Mouse (Mus musculus) layer of hippocampus, adult 2 months (tissue): ENCODE measurements around the gene Olfm1. TPM values are rescaled to one million over a fixed set of nuclear protein-coding genes. Genes with fewer than 3 reads are reported as not detected.
A peak's percentile ranks its signal among the peaks of the same experiment; 100 is the strongest.

Experiments used
- DNase-seq, 2 experiments: peaks; one replicate each; pipeline ENCODE4 v3.0.0; 2022; ENCODE audit warnings: low spot score in 2 of 2
- H3K27ac ChIP-seq: fragments of 200-600 bp; 2 replicates; pipeline ENCODE4 v1.8.1; 2022
- H3K4me3 ChIP-seq: fragments of 200-600 bp; 2 replicates; pipeline ENCODE4 v1.8.1; 2022; ENCODE audit warnings: mild to moderate bottlenecking
- CTCF ChIP-seq: fragments of 200-600 bp; conservative IDR thresholded peaks from 2 replicates; pipeline ENCODE4 v1.8.1; 2022; ENCODE audit warnings: antibody characterized with exemption, mild to moderate bottlenecking, moderate library complexity
- long read RNA-seq, 2 experiments: library from polyadenylated mRNA; stranded (forward); transcript quantifications; one replicate each; pipeline ENCODE4 v2.0.0; 2021; ENCODE audit warnings: borderline mapping rate in 2 of 2
- total RNA-seq, 2 experiments: library from RNA; stranded (reverse); gene quantifications; 2 replicates each; pipeline ENCODE4 v1.2.3; 2021

Olfm1 gene
- 1,000 to 10,000 TPM; 1,799 to 1,811 TPM for total RNA-seq
- long read RNA-seq, experiment 1, transcript Olfm1-205 (4 exons, 1,102 nt), result minor isoform, 213 of 1,490 reads
- long read RNA-seq, experiment 1, transcript Olfm1-203 (4 exons, 1,072 nt), result minor isoform, 446 of 1,490 reads
- long read RNA-seq, experiment 1, transcript Olfm1-204 (6 exons, 2,513 nt), result minor isoform, 222 of 1,490 reads
- long read RNA-seq, experiment 1, transcript Olfm1-201 (6 exons, 2,757 nt), result major isoform, 484 of 1,490 reads
- long read RNA-seq, experiment 1, partial matches to known transcripts, result 67 of 1,490 reads
- long read RNA-seq, experiment 1, other reads (novel, unspliced or antisense), result 58 of 1,490 reads
- long read RNA-seq, experiment 2, transcript Olfm1-204 (6 exons, 2,513 nt), result minor isoform, 367 of 2,151 reads
- long read RNA-seq, experiment 2, transcript Olfm1-205 (4 exons, 1,102 nt), result minor isoform, 262 of 2,151 reads
- long read RNA-seq, experiment 2, transcript Olfm1-201 (6 exons, 2,757 nt), result major isoform, 718 of 2,151 reads
- long read RNA-seq, experiment 2, transcript Olfm1-203 (4 exons, 1,072 nt), result minor isoform, 619 of 2,151 reads
- long read RNA-seq, experiment 2, partial matches to known transcripts, result 139 of 2,151 reads
- long read RNA-seq, experiment 2, other reads (novel, unspliced or antisense), result 46 of 2,151 reads

- peak within 1 kb of the TSS; percentile 97 for H3K27ac ChIP-seq
- H3K4me3 ChIP-seq, result peak within 1 kb of the TSS; percentile 90
- TF ChIP-seq CTCF, result no peak
- peak; percentile 84 for DNase-seq
Observed at GRCm38 (mm10) chr2:28192821-28193689, at the start of gene Olfm1. Olfm1 (plus strand) TSS chr2:28192992.

- TF ChIP-seq CTCF, result no peak
Observed at GRCm38 (mm10) chr2:28143417-28144045, 49.3 kb upstream of the Olfm1 start.

GRCm38 (mm10) chr2:28145702-28146101 lies 47.1 kb upstream of the Olfm1 start:
- TF ChIP-seq CTCF, result no peak
- Histone ChIP-seq H3K27ac (no peak overlapping the region), H3K4me3 (no peak overlapping the region)
- no peak for DNase-seq

More at GRCm38 (mm10) chr2:28143417-28144045, 49.3 kb upstream of the Olfm1 start:
- no peak overlapping the region for H3K4me3 ChIP-seq
- DNase-seq, result no peak
- H3K27ac ChIP-seq, result no peak overlapping the region

DNA sequence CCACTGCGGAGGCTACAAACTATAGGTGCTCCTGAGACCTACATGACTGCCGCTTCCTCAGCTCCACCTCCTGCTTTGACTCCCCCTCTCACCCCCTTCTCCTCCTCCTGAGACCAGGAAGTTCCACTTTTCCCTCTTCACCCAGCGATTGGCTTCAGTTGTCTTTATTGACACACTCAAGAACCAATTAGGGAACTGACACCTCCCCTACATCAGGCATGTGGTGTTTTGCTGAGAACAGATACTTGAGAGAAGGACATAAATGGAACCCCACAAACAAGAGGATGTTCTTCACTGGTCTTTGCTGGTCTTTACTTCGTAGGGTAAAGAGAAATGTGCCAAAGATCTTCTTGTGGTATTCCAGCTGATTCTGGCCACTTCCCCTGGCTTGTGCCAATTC lies 46.6 kb upstream of the Olfm1 start:
- Histone ChIP-seq H3K4me3 (no peak overlapping the region), H3K27ac (no peak overlapping the region)
- TF ChIP-seq CTCF, result no peak
- no peak for DNase-seq

DNA sequence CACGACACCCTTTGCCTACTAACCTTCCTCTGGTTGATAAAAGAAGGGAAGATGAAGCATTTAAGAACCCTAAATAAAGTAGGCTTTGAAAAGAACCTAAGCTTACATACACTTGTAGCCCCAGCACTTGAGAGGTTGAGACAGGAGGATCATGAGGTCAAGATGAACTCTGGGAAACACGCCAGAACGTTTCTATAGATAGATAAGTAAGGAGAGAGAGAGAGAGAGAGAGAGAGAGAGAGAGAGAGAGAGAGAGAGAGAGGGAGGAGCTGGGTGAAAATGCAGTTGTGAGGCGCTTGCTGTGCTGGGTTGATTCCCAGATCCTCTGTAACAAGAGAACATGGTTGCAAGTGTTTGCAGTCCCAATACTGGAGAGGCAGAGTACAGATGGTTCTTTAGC lies 46.1 kb upstream of the Olfm1 start:
- no peak for TF ChIP-seq CTCF
- DNase-seq, result no peak
- no peak overlapping the region for H3K27ac ChIP-seq
- no peak overlapping the region for H3K4me3 ChIP-seq

- Histone ChIP-seq H3K4me3 (no peak overlapping the region), H3K27ac (no peak overlapping the region)
- no peak for TF ChIP-seq CTCF
- no peak for DNase-seq
Observed at GRCm38 (mm10) chr2:28147248-28147794, 45.5 kb upstream of the Olfm1 start.

- Histone ChIP-seq H3K4me3 (no peak overlapping the region), H3K27ac (no peak overlapping the region)
- TF ChIP-seq CTCF, result no peak
- DNase-seq, result no peak
Observed at GRCm38 (mm10) chr2:28149688-28150087, 43.1 kb upstream of the Olfm1 start.

GRCm38 (mm10) chr2:28160568-28160967 lies 32.2 kb upstream of the Olfm1 start:
- TF ChIP-seq CTCF, result no peak
- Histone ChIP-seq H3K27ac (no peak overlapping the region), H3K4me3 (no peak overlapping the region)
- no peak for DNase-seq

- no peak for DNase-seq
- no peak overlapping the region for H3K4me3 ChIP-seq
- H3K27ac ChIP-seq, result no peak overlapping the region
- TF ChIP-seq CTCF, result no peak
Observed at GRCm38 (mm10) chr2:28165570-28165969, 27.2 kb upstream of the Olfm1 start.

GRCm38 (mm10) chr2:28169336-28169735 lies 23.5 kb upstream of the Olfm1 start:
- DNase-seq, result peak; percentile 56 to 84
- no peak overlapping the region for H3K4me3 ChIP-seq
- H3K27ac ChIP-seq, result peak overlapping the region; percentile 74
- no peak for TF ChIP-seq CTCF

DNA sequence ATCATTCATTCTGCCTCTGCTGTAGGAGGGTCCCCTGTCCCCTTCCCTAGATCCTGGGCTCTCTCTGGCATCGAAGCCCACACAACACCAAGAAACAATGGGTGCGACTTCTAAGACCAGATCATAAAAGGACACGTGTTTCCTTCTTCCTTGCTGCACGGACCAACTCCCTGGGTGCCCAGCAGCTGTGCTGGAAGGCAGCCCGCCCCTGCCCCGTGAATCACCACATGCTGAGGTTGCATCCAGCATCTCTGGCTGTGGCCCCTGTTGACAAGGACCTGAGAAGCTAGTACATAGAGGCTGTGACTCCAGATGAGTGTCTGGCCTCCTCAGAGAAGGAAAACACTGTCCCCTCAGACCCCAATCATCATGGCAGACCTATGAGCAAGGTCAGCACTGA lies 20.8 kb upstream of the Olfm1 start:
- H3K27ac ChIP-seq, result no peak overlapping the region
- H3K4me3 ChIP-seq, result no peak overlapping the region
- DNase-seq, result no peak
- TF ChIP-seq CTCF, result no peak
